In genomic region chr11:60200384-60200783, GRCm38 (mm10) we compare ENCODE assay signal across 8 mouse cellular contexts. TPM values are rescaled to one million over a fixed set of nuclear protein-coding genes. Genes with fewer than 3 reads are reported as not detected.
DNase-seq lines count a peak whose midpoint lies in the region; ATAC-seq lines count a peak whose summit lies in the region.

No protein-coding gene starts in this region.

- peak; percentile 90 for DNase-seq in heart, adult 11 months
- no peak for DNase-seq in heart, adult 18-20 months
- no peak for DNase-seq in neural tube, embryonic 11.5 days (ENCODE audit: low spot score)
- DNase-seq in neural tube, embryonic 10.5 days (ENCODE audit: extremely low spot score, low spot score) = no peak
- DNase-seq in limb, embryonic 10.5 days (ENCODE audit: low spot score) = no peak
- no peak for DNase-seq in spleen, postnatal 14 days (ENCODE audit: low spot score in 2 of 2)
- no peak for DNase-seq in cerebellum, adult 11 months

- no peak for ATAC-seq in neural tube, embryonic 11.5 days (ENCODE audit: insufficient read depth, low FRiP score, low TSS enrichment)
- ATAC-seq in neural tube, embryonic 15.5 days (ENCODE audit: low FRiP score) = 0 out of 2 replicates have a peak, but pooled peaks have one; percentile 1

- no peak overlapping the region for H3K4me3 ChIP-seq in neural tube, embryonic 11.5 days (ENCODE audit: low read depth, low read length)
- H3K4me3 ChIP-seq in limb, embryonic 10.5 days = no peak overlapping the region
- H3K4me3 ChIP-seq in neural tube, embryonic 15.5 days (replicated peaks) = no peak overlapping the region

- no peak overlapping the region; the same call in 1 of the 2 replicates for H3K4me2 ChIP-seq in neural tube, embryonic 11.5 days (ENCODE audit: low read depth)
- H3K4me2 ChIP-seq in neural tube, embryonic 15.5 days = no peak overlapping the region

- no peaks in the 10 kb centered on the region for H3K27me3 ChIP-seq in neural tube, embryonic 11.5 days (ENCODE audit: control insufficient read depth, insufficient read depth, low read length)
- H3K27me3 ChIP-seq in limb, embryonic 10.5 days (ENCODE audit: low read depth, poor library complexity, severe bottlenecking) = no peaks in the 10 kb centered on the region
- H3K27me3 ChIP-seq in neural tube, embryonic 15.5 days (replicated peaks) = no peaks in the 10 kb centered on the region

- H3K27ac ChIP-seq in neural tube, embryonic 11.5 days (ENCODE audit: low read depth, low read length) = peak overlapping the region; percentile 65
- H3K27ac ChIP-seq in limb, embryonic 10.5 days = peak overlapping the region; percentile 10; the same call in 1 of the 2 replicates
- peak overlapping the region; percentile 81 for H3K27ac ChIP-seq in neural tube, embryonic 15.5 days (replicated peaks)

- H3K9ac ChIP-seq in neural tube, embryonic 11.5 days (ENCODE audit: low read length) = peak overlapping the region; percentile 39; the same call in 1 of the 2 replicates
- peak overlapping the region; percentile 30; the same call in 1 of the 2 replicates for H3K9ac ChIP-seq in neural tube, embryonic 15.5 days (replicated peaks)

- peaks cover 37% of the 10 kb centered on the region for H3K36me3 ChIP-seq in neural tube, embryonic 11.5 days (ENCODE audit: control insufficient read depth, insufficient read depth, low read length)
- H3K36me3 ChIP-seq in limb, embryonic 10.5 days = peaks cover 98% of the 10 kb centered on the region
- peaks cover 66% of the 10 kb centered on the region for H3K36me3 ChIP-seq in neural tube, embryonic 15.5 days

- H3K9me3 ChIP-seq in neural tube, embryonic 11.5 days (ENCODE audit: control insufficient read depth, low read length) = no peaks in the 10 kb centered on the region
- H3K9me3 ChIP-seq in limb, embryonic 10.5 days (replicated peaks) = no peaks in the 10 kb centered on the region
- no peaks in the 10 kb centered on the region for H3K9me3 ChIP-seq in neural tube, embryonic 15.5 days (replicated peaks)

- peaks cover 4% of the 10 kb centered on the region; the same call in 1 of the 2 replicates for H3K4me1 ChIP-seq in neural tube, embryonic 11.5 days (ENCODE audit: control insufficient read depth, insufficient read depth, low read length)
- H3K4me1 ChIP-seq in limb, embryonic 10.5 days = peaks cover 21% of the 10 kb centered on the region
- H3K4me1 ChIP-seq in neural tube, embryonic 15.5 days = peaks cover 35% of the 10 kb centered on the region

- 90% methylated on average over 11 of the region's 11 CpGs for WGBS in neural tube, embryonic 11.5 days
- WGBS in limb, embryonic 10.5 days = 91% methylated on average over 11 of the region's 11 CpGs
- WGBS in neural tube, embryonic 15.5 days = 87% methylated on average over 11 of the region's 11 CpGs

RNA-seq across cellular contexts. Expression of gene Srebf1, which starts 22.0 kb away (rescaled TPM):
- total RNA-seq in heart, adult 18-20 months (2021) = 10 to 100 TPM; 25.7 to 36.6 TPM
- polyA plus RNA-seq in neural tube, embryonic 11.5 days (2014; fragmentation: Nextera tagmentation; extraction: Ambion mirVana) = 53.3 and 54.7 TPM in 2 replicates
- polyA plus RNA-seq in limb, embryonic 10.5 days (2016; fragmentation: Nextera tagmentation; extraction: Ambion mirVana) = 56.2 and 56.6 TPM in 2 replicates
- 44.2 and 50.0 TPM in 2 replicates for polyA plus RNA-seq in neural tube, embryonic 15.5 days (2015; fragmentation: Nextera tagmentation; extraction: Ambion mirVana)

Comparison
In these comparisons a context has a peak if more than half of its experiments do, and no peak if none do; other contexts are left out.
1. H3K27ac ChIP-seq: peak in every context shown above with its lines; median percentile 81 in neural tube, embryonic 15.5 days; 65 in neural tube, embryonic 11.5 days; 10 in limb, embryonic 10.5 days.